Mouse (Mus musculus): Measurements from ENCODE around the gene Haao. TPM values are rescaled to one million over a fixed set of nuclear protein-coding genes. Genes with fewer than 3 reads are reported as not detected.
"Not testable (repeated sequence)": the region's sequence is repeated elsewhere in the genome, so short reads cannot be mapped to it uniquely, and the experiment has no call there.

Haao gene
- polyA plus RNA-seq, 1 experiment from 2014 or later = 1.4 TPM

- Histone ChIP-seq H3K9me3 (no peaks in the 10 kb centered on the region), H3K27ac (peak overlapping the region; percentile 97), H3K4me1 (peaks cover 6% of the 10 kb centered on the region), H3K9ac (peak overlapping the region; percentile 80), H3K4me2 (peak overlapping the region; percentile 79), H3K4me3 (peak overlapping the region; percentile 79), H3K36me3 (no peaks in the 10 kb centered on the region), H3K27me3 (no peaks in the 10 kb centered on the region)
- WGBS = under 1% methylated on average over 26 of the region's 27 CpGs
- ATAC-seq (ENCODE audit: insufficient number of reproducible peaks, low FRiP score, low TSS enrichment, low read depth) = peak; percentile 64
These were observed 14.5 kb upstream of the Haao start for GRCm38 (mm10) chr17:83862134-83862881.

GRCm38 (mm10) chr17:83861444-83862133 lies 13.8 kb upstream of the Haao start:
- H3K36me3 ChIP-seq = no peaks in the 10 kb centered on the region
- peak overlapping the region; percentile 80 for H3K9ac ChIP-seq
- WGBS = under 1% methylated on average over 58 of the region's 62 CpGs
- H3K4me2 ChIP-seq = peak overlapping the region; percentile 79
- H3K4me3 ChIP-seq = peak overlapping the region; percentile 79
- peak; percentile 87 for ATAC-seq (ENCODE audit: insufficient number of reproducible peaks, low FRiP score, low TSS enrichment, low read depth)
- no peaks in the 10 kb centered on the region for H3K9me3 ChIP-seq
- peak overlapping the region; percentile 97 for H3K27ac ChIP-seq
- H3K27me3 ChIP-seq = no peaks in the 10 kb centered on the region
- peaks cover 6% of the 10 kb centered on the region for H3K4me1 ChIP-seq

GRCm38 (mm10) chr17:83860968-83861367 lies 13.2 kb upstream of the Haao start:
- peak overlapping the region; percentile 79 for H3K4me3 ChIP-seq
- not testable (repeated sequence) for ATAC-seq (ENCODE audit: insufficient number of reproducible peaks, low FRiP score, low TSS enrichment, low read depth); H3K9me3 ChIP-seq; H3K27me3 ChIP-seq; H3K4me1 ChIP-seq; H3K9ac ChIP-seq; H3K36me3 ChIP-seq
- peak overlapping the region; percentile 79; the same call in 1 of the 2 replicates for H3K4me2 ChIP-seq
- WGBS = 62% methylated on average over 8 of the region's 8 CpGs
- H3K27ac ChIP-seq = peak overlapping the region; percentile 97; the same call in 1 of the 2 replicates

- Histone ChIP-seq H3K9me3 (no peaks in the 10 kb centered on the region), H3K4me3 (no peak overlapping the region), H3K4me2 (no peak overlapping the region), H3K27ac (no peak overlapping the region), H3K9ac (no peak overlapping the region), H3K27me3 (no peaks in the 10 kb centered on the region), H3K4me1 (peaks cover 6% of the 10 kb centered on the region), H3K36me3 (no peaks in the 10 kb centered on the region)
- WGBS = 77% methylated on average over 7 of the region's 7 CpGs
- ATAC-seq (ENCODE audit: insufficient number of reproducible peaks, low FRiP score, low TSS enrichment, low read depth) = no peak
These were observed 12.5 kb upstream of the Haao start for GRCm38 (mm10) chr17:83860224-83860623.

GRCm38 (mm10) chr17:83859639-83860038 lies 11.9 kb upstream of the Haao start:
- H3K9me3 ChIP-seq = no peaks in the 10 kb centered on the region
- 76% methylated on average over 4 of the region's 4 CpGs for WGBS
- no peaks in the 10 kb centered on the region for H3K27me3 ChIP-seq
- no peak overlapping the region for H3K27ac ChIP-seq
- H3K4me3 ChIP-seq = no peak overlapping the region
- no peaks in the 10 kb centered on the region for H3K36me3 ChIP-seq
- no peak overlapping the region for H3K4me2 ChIP-seq
- no peak for ATAC-seq (ENCODE audit: insufficient number of reproducible peaks, low FRiP score, low TSS enrichment, low read depth)
- peaks cover 6% of the 10 kb centered on the region for H3K4me1 ChIP-seq
- H3K9ac ChIP-seq = no peak overlapping the region

GRCm38 (mm10) chr17:83858413-83858812 lies 10.7 kb upstream of the Haao start:
- no peak overlapping the region for H3K4me3 ChIP-seq
- H3K4me2 ChIP-seq = no peak overlapping the region
- no peak for ATAC-seq (ENCODE audit: insufficient number of reproducible peaks, low FRiP score, low TSS enrichment, low read depth)
- 88% methylated on average over 7 of the region's 7 CpGs for WGBS
- H3K27ac ChIP-seq = no peak overlapping the region
- peaks cover 6% of the 10 kb centered on the region for H3K4me1 ChIP-seq
- H3K9me3 ChIP-seq = no peaks in the 10 kb centered on the region
- no peaks in the 10 kb centered on the region for H3K36me3 ChIP-seq
- no peaks in the 10 kb centered on the region for H3K27me3 ChIP-seq
- no peak overlapping the region for H3K9ac ChIP-seq

- no peaks in the 10 kb centered on the region for H3K9me3 ChIP-seq
- H3K4me1 ChIP-seq = peaks cover 4% of the 10 kb centered on the region; the same call in 1 of the 2 replicates
- no peaks in the 10 kb centered on the region for H3K36me3 ChIP-seq
- ATAC-seq (ENCODE audit: insufficient number of reproducible peaks, low FRiP score, low TSS enrichment, low read depth) = no peak
- no peaks in the 10 kb centered on the region for H3K27me3 ChIP-seq
- no peak overlapping the region for H3K4me3 ChIP-seq
- H3K27ac ChIP-seq = no peak overlapping the region
- no peak overlapping the region for H3K9ac ChIP-seq
- WGBS = 38% methylated on average over 12 of the region's 12 CpGs
- no peak overlapping the region for H3K4me2 ChIP-seq
These were observed 6.6 kb upstream of the Haao start for GRCm38 (mm10) chr17:83854284-83854918.

- Histone ChIP-seq H3K4me2 (no peak overlapping the region), H3K4me1 (peaks cover 4% of the 10 kb centered on the region; the same call in 1 of the 2 replicates), H3K36me3 (no peaks in the 10 kb centered on the region), H3K27ac (no peak overlapping the region), H3K9ac (no peak overlapping the region), H3K27me3 (no peaks in the 10 kb centered on the region), H3K4me3 (no peak overlapping the region), H3K9me3 (no peaks in the 10 kb centered on the region)
- WGBS = 50% methylated on average over 3 of the region's 3 CpGs
- ATAC-seq (ENCODE audit: insufficient number of reproducible peaks, low FRiP score, low TSS enrichment, low read depth) = no peak
These were observed 6.1 kb upstream of the Haao start for GRCm38 (mm10) chr17:83853831-83854230.

- no peak overlapping the region for H3K4me3 ChIP-seq
These were observed 3.1 kb upstream of the Haao start for GRCm38 (mm10) chr17:83850864-83851263.

GRCm38 (mm10) chr17:83850458-83850857 lies 2.7 kb upstream of the Haao start:
- Histone ChIP-seq H3K9ac (no peak overlapping the region), H3K27ac (no peak overlapping the region), H3K4me1 (peaks cover 4% of the 10 kb centered on the region; the same call in 1 of the 2 replicates), H3K9me3 (no peaks in the 10 kb centered on the region), H3K4me2 (0 out of 2 replicates have a peak overlapping the region, but pooled peaks have one; percentile 17), H3K4me3 (no peak overlapping the region), H3K36me3 (no peaks in the 10 kb centered on the region), H3K27me3 (no peaks in the 10 kb centered on the region)
- no peak for ATAC-seq (ENCODE audit: insufficient number of reproducible peaks, low FRiP score, low TSS enrichment, low read depth)
- 12% methylated on average over 9 of the region's 9 CpGs for WGBS

More at GRCm38 (mm10) chr17:83850864-83851263, 3.1 kb upstream of the Haao start:
- Histone ChIP-seq H3K27me3 (no peaks in the 10 kb centered on the region), H3K27ac (no peak overlapping the region), H3K9me3 (no peaks in the 10 kb centered on the region), H3K4me2 (no peak overlapping the region), H3K9ac (no peak overlapping the region), H3K4me1 (peaks cover 4% of the 10 kb centered on the region; the same call in 1 of the 2 replicates), H3K36me3 (no peaks in the 10 kb centered on the region)
- 83% methylated on average over 5 of the region's 5 CpGs for WGBS
- no peak for ATAC-seq (ENCODE audit: insufficient number of reproducible peaks, low FRiP score, low TSS enrichment, low read depth)

GRCm38 (mm10) chr17:83849717-83850116 lies 2.0 kb upstream of the Haao start:
- WGBS = 81% methylated on average over 5 of the region's 5 CpGs
- Histone ChIP-seq H3K4me2 (no peak overlapping the region), H3K9ac (no peak overlapping the region), H3K27ac (no peak overlapping the region), H3K4me3 (no peak overlapping the region), H3K27me3 (no peaks in the 10 kb centered on the region), H3K4me1 (peaks cover 4% of the 10 kb centered on the region; the same call in 1 of the 2 replicates), H3K36me3 (no peaks in the 10 kb centered on the region), H3K9me3 (no peaks in the 10 kb centered on the region)
- ATAC-seq (ENCODE audit: insufficient number of reproducible peaks, low FRiP score, low TSS enrichment, low read depth) = no peak

All from limb, embryonic 15.5 days (tissue).